Mouse (Mus musculus) heart, postnatal 10 days (tissue): ENCODE measurements at regions not wholly inside any gene's neighbourhood (a gene's known extent, or its start where the extent isn't known, plus 50 kb on each side); places are given as distances from the start of the nearest gene placed in this dataset.

ENCODE experiments used
- DNase-seq, 2 experiments: peaks; one replicate each; pipeline ENCODE4 v3.0.0; 2021
- intact Hi-C: fragments of 180-260 bp; cut with DNase I; formaldehyde crosslinking; loops from one replicate; pipeline ENCODE4 v1.15.1; 2025

GRCm38 (mm10) chr8:26718409-26719355 is 258.4 kb upstream of the Zfp703 start:
- no peak for DNase-seq
- intact Hi-C loops, result no loop called here

- intact Hi-C loops, result no loop called here
- no peak for DNase-seq
Measured at GRCm38 (mm10) chr8:26722766-26723165, 254.4 kb upstream of the Zfp703 start.

GRCm38 (mm10) chr8:26724628-26725027 is 252.5 kb upstream of the Zfp703 start:
- intact Hi-C loops, result no loop called here

GRCm38 (mm10) chr8:26725521-26725920 is 251.6 kb upstream of the Zfp703 start:
- DNase-seq, result no peak
- intact Hi-C loops, result no loop called here

More at GRCm38 (mm10) chr8:26724628-26725027, 252.5 kb upstream of the Zfp703 start:
- DNase-seq, result no peak

- DNase-seq, result no peak
- intact Hi-C loops, result no loop called here
Measured at GRCm38 (mm10) chr8:26729351-26729750, 247.8 kb upstream of the Zfp703 start.

- intact Hi-C loops, result no loop called here
- no peak for DNase-seq
Measured at GRCm38 (mm10) chr8:26731111-26731510, 246.0 kb upstream of the Zfp703 start.

GRCm38 (mm10) chr8:26744424-26744823 is 232.7 kb upstream of the Zfp703 start:
- intact Hi-C loops, result no loop called here
- no peak for DNase-seq

GRCm38 (mm10) chr8:26746811-26747210 is 230.3 kb upstream of the Zfp703 start:
- no peak for DNase-seq
- intact Hi-C loops, result no loop called here

GRCm38 (mm10) chr8:26747241-26747972 is 229.7 kb upstream of the Zfp703 start:
- no peak for DNase-seq
- intact Hi-C loops, result no loop called here

GRCm38 (mm10) chr8:26748161-26748971 is 228.8 kb upstream of the Zfp703 start:
- DNase-seq, result peak in 1 of 2 experiments; percentile 1
- intact Hi-C loops, result no loop called here

- DNase-seq, result no peak
- intact Hi-C loops, result no loop called here
Measured at GRCm38 (mm10) chr8:26748972-26749291, 228.2 kb upstream of the Zfp703 start.

- intact Hi-C loops, result no loop called here
- DNase-seq, result no peak
Measured at GRCm38 (mm10) chr8:26750120-26750519, 227.0 kb upstream of the Zfp703 start.

GRCm38 (mm10) chr8:26751651-26752050 is 225.5 kb upstream of the Zfp703 start:
- no peak for DNase-seq
- intact Hi-C loops, result no loop called here

- DNase-seq, result no peak
Measured at GRCm38 (mm10) chr8:26756452-26756851, 220.7 kb upstream of the Zfp703 start.

GRCm38 (mm10) chr8:26760726-26761125 is 216.4 kb upstream of the Zfp703 start:
- intact Hi-C loops, result no loop called here
- no peak for DNase-seq

More at GRCm38 (mm10) chr8:26756452-26756851, 220.7 kb upstream of the Zfp703 start:
- intact Hi-C loops, result no loop called here

GRCm38 (mm10) chr8:26762942-26763778 is 214.0 kb upstream of the Zfp703 start:
- intact Hi-C loops, result no loop called here

GRCm38 (mm10) chr8:26768474-26769229 is 208.5 kb upstream of the Zfp703 start:
- DNase-seq, result peak in 1 of 2 experiments; percentile 9
- intact Hi-C loops, result no loop called here

More at GRCm38 (mm10) chr8:26762942-26763778, 214.0 kb upstream of the Zfp703 start:
- DNase-seq, result no peak

GRCm38 (mm10) chr8:26770424-26770886 is 206.7 kb upstream of the Zfp703 start:
- peak; percentile 40 to 53 for DNase-seq
- intact Hi-C loops, result no loop called here

- intact Hi-C loops, result no loop called here
- no peak for DNase-seq
Measured at GRCm38 (mm10) chr8:26778917-26779537, 198.1 kb upstream of the Zfp703 start.
